ENCODE assay signal across 24 mouse cellular contexts in the genomic region with DNA sequence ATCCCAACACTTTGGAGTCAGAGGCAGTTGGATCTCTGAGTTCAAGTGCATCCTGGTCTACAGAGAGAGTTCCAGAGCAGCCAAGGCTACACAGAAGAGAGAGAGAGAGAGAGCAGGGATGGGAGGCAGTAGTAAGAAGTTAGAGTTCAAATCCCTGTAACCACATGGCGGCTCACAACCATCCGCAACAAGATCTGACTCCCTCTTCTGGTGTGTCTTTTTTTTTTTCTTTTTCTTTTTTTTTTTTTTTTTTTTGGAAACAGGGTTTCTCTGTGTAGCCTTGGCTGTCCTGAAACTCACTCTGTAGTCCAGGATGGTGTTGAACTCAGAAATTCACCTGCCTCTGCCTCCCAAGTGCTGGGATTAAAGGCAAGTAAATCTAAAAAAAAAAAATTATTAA. TPM values are rescaled to one million over a fixed set of nuclear protein-coding genes. Genes with fewer than 3 reads are reported as not detected.
"Had no signal": no experiment of that assay in that cellular context is flagged by ENCODE, and none has a peak within 500 bp of the region (broad histone marks: within the 10 kb centered on the region; RNA-seq: fewer than 3 reads in every experiment).

No protein-coding gene starts in this region.

- H3K9me3 ChIP-seq: neural tube, embryonic 15.5 days; stomach, embryonic 15.5 days had no signal

- H3K4me3 ChIP-seq: neural tube, embryonic 15.5 days; stomach, embryonic 15.5 days had no signal

- H3K4me2 ChIP-seq: neural tube, embryonic 15.5 days; stomach, embryonic 15.5 days had no signal

- H3K36me3 ChIP-seq: neural tube, embryonic 15.5 days; stomach, embryonic 15.5 days had no signal

- DNase-seq: retina, postnatal 1 day; right cerebral cortex, adult 18-20 months; right cerebral cortex, postnatal 14 days; right cerebral cortex, postnatal 25 days; right cerebral cortex, postnatal 4 days; spleen, adult 18-20 months; thymus, adult 18-20 months; thymus, adult 2 months; thymus, postnatal 14 days; thymus, postnatal 25 days; thymus, postnatal 36 days; thymus, postnatal 4 days had no signal

- H3K9ac ChIP-seq: neural tube, embryonic 15.5 days; stomach, embryonic 15.5 days had no signal

- H3K27me3 ChIP-seq: stomach, embryonic 15.5 days had no signal

- H3K27ac ChIP-seq: neural tube, embryonic 15.5 days; stomach, embryonic 15.5 days; stomach, postnatal 0 days had no signal

RNA-seq across cellular contexts. Expression of gene Gm10563, which starts 26.9 kb away (rescaled TPM):
- total RNA-seq: neutrophil, adult 5-6 weeks had no signal
- polyA plus RNA-seq: neural tube, embryonic 14.5 days; neural tube, embryonic 15.5 days; small intestine, adult 2 months; spleen, adult 2 months; stomach, embryonic 14.5 days; stomach, embryonic 15.5 days; stomach, embryonic 16.5 days; stomach, postnatal 0 days; testis, adult 2 months; thymus, adult 2 months; thymus, postnatal 0 days; urinary bladder, adult 2 months had no signal
